Mouse (Mus musculus) neutrophil, adult 5-6 weeks (primary cell): ENCODE data around the gene Pomt2. TPM values are rescaled to one million over a fixed set of nuclear protein-coding genes. Genes with fewer than 3 reads are reported as not detected.

ENCODE experiments used
- ATAC-seq: fragments of 151-379, 151-347 bp; 2 replicates; pipeline ENCODE4 v1.8.0; 2017; ENCODE audit warnings: mild to moderate bottlenecking, moderate TSS enrichment; ENCODE audit not compliant: insufficient number of reproducible peaks, poor library complexity, low FRiP score, severe bottlenecking; ENCODE audit errors: extremely low read depth
- total RNA-seq: library from RNA; stranded (forward); fragments of 200-1000 nt; gene quantifications from 2 replicates; pipeline ENCODE4 v1.2.3, GENCODE M21; 2017

Gene Pomt2
- total RNA-seq, 1 experiment from 2014 or later: 4.2 TPM

DNA sequence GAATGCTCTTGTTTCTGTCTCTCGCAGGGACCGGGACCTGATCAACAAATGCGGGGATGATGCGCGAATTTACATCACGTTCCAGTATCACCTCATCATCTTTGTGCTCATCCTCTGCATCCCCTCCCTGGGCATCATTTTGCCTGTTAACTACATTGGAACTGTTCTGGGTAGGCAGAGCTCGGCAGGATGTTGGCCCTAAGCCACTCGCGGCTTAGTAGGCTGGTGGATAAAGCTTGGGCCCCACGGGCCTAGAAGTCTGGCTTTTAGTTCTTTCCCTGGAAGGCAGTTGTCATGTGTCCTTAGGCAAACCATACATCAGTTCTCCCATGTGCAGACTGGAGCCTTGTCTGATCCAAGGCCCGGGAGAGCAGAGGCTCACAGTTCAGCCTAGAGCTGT lies 82.3 kb downstream of the Pomt2 start:
- ATAC-seq: no peak

DNA sequence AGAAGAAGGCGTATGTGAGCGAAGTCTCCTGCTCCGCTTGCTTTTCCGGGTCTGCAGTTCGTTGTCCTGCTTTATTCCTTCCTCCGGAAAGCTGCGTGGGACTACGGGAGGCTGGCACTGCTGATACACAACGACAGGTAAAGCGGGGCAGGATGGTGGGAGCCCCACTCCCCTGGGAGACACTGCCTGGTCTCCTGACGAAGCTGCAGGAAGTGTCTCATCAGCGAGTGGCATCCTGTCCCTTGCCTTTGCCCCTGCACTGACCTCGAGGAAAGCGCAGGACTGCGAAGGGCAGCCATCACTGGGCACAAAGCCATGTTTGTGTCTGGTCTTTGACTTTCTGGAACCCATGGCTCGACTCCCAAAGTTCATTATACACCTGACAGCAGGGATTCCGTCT lies 90.7 kb downstream of the Pomt2 start:
- ATAC-seq: no peak

Other genes with a start within 250 kb of the Pomt2 start
- gene Cipc, start 200.9 kb downstream of the Pomt2 start, total RNA-seq: 20.4 and 21.2 TPM in 2 replicates
- gene Zdhhc22, start 157.5 kb downstream of the Pomt2 start, total RNA-seq: not detected in 2 replicates
- gene Tmem63c, start 126.6 kb downstream of the Pomt2 start, total RNA-seq: not detected in 2 replicates
- not detected in 2 replicates for gene Ngb, start 45.4 kb downstream of the Pomt2 start, total RNA-seq
- 6.9 and 10.2 TPM in 2 replicates for gene Gstz1, start 803 bp downstream of the Pomt2 start, total RNA-seq
- 2.0 and 3.5 TPM in 2 replicates for gene Samd15, start 51.8 kb upstream of the Pomt2 start, total RNA-seq
- 43.3 and 44.7 TPM in 2 replicates for gene Tmed8, start 52.5 kb upstream of the Pomt2 start, total RNA-seq
- 16.8 and 20.3 TPM in 2 replicates for gene Noxred1, start 90.8 kb upstream of the Pomt2 start, total RNA-seq
- 50.5 and 52.8 TPM in 2 replicates for gene Vipas39, start 118.3 kb upstream of the Pomt2 start, total RNA-seq
- 113 and 118 TPM in 2 replicates for gene Ahsa1, start 118.5 kb upstream of the Pomt2 start, total RNA-seq
- gene Ism2, start 151.7 kb upstream of the Pomt2 start, total RNA-seq: not detected in 2 replicates
- gene Sptlc2, start 240.4 kb upstream of the Pomt2 start, total RNA-seq: 133 and 147 TPM in 2 replicates